Mouse (Mus musculus): ENCODE measurements around the gene Morc3.

DNA sequence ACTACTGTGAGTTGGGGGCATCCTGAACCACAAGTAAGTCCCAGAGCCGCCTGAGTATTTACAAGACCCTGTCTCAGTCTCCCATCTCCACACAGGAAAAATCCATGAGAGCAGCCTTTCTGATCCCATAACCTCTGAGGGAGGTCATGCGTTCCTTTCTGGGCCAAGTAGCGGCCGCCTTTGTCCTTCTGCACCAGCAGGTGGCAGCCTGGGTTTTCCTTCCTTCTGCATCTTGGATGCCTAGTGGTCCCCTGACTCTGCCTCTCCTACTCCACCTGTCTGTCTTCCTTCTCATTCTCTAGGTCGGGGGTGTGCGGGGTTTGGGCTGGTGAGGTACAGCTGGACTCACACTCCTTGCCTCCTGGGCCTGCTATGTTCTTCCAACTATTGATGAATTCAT, 71.1 kb downstream of the Morc3 start:
- 0 out of 2 replicates have a peak, but pooled peaks have one; percentile 6 for TF ChIP-seq CTCF (IDR thresholded peaks at IDR 0.05; ENCODE audit: extremely low read depth, insufficient read depth, low read length)
- no peak for TF ChIP-seq POLR2A (IDR thresholded peaks at IDR 0.05; ENCODE audit: extremely low read depth, insufficient read depth, low read length)

Measured in cortical plate, adult 2 months (tissue).